Mouse (Mus musculus): Measurements from ENCODE around the gene Id1.

Gene Id1

DNA sequence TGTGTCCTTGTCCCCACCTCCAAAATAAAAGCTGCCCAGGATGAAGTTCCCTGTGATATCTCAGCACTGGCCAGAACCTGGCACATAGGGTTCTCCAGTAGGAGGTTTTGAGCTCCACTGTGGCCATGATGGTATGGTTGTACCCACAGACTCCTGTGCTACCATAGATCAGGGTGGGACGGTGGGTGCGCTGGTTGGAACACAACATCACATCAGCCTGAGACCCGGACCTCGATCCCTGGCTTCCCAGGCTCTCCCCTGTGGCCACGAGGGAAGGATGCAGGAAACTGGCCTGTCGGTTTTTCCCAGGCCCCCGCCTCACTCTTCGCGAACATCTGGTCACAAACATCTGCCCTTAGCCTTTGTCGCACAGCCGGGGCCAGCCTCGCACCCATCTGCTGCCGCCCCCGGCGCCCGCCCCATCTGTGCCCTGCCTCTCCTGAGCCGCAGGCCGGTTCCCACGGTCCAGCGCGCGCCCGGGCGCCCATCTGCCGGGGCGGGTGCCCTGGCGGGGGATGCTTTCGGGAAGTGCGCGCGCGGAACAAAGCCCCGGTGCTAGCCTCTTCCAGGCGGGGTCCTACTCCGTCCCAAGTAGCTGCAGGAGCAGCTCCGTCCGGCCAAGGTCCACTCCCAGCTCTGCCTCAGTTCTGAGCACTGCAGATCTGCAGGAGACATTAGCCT, 12.3 kb upstream of the Id1 start:
- DNase-seq (ENCODE audit: low read depth in 2 of 2, low spot score in 2 of 2): no peak

DNA sequence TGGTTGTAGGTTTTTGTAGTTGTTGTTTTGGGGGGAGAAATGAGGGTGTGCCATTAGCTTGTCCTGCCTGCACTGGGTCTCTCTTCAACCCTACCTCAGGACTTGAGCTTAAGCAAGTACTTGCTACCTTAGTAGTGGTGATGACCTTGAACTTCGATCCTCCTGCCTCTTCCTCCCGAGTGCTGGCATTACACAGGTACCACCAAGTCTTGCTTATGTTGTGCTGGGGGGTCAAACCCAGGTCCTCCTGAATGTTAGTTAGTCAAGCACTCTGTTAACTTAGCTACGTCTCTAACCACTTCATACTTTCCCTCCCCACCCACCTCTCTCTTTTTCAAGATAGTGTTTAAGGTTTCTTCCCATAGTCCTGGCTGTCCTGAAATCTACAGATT, 11.7 kb upstream of the Id1 start:
- DNase-seq (ENCODE audit: low read depth in 2 of 2, low spot score in 2 of 2): no peak

DNA sequence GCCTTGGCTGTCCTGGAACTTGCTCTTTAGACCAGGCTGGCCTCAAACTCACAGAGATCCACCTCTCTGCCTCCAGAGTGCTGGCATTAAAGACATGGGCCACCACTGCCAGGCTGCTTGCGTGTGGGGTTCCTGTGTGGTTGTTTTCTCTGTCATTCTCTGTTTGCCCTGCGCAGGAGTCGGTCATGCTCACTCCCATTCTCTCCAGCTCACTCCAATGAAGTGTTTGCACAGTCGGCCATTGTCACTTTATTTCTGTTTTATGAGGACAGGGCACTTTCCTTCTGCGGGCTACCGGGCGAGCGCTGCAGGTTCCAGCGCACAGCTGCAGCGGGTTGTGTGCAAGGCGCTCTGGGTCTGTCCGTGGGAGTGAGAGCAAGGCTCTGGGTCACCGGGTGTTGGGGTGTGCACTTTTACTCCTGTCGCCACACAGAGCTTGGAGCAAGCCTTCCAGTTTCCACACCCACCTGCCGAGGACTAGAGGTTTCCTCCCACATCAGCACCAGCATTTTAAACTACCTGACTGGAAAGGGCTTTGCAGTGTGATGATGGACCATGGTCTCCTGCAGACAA, 10.8 kb upstream of the Id1 start:
- DNase-seq (ENCODE audit: low read depth in 2 of 2, low spot score in 2 of 2): no peak

DNA sequence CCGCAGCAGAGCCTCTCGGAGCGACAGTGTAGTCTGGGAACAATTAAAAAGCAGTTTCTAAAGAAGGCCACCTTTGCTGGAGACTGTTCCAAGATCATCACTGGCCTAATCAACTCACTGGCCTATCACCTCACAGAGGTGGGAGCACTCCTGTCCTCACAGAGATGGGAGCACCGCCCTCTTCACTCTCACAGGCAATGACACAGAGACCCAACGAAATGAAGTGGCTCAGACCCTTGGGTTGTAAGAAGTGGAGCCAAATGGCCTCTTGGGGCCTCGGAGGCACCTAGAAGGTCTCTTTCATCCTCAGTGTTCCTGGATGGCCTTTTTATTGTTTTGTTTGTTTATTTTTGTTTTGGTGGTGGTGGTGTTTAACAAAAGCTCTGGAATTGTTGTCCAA, 9.8 kb upstream of the Id1 start:
- no peak for DNase-seq (ENCODE audit: low read depth in 2 of 2, low spot score in 2 of 2)

DNA sequence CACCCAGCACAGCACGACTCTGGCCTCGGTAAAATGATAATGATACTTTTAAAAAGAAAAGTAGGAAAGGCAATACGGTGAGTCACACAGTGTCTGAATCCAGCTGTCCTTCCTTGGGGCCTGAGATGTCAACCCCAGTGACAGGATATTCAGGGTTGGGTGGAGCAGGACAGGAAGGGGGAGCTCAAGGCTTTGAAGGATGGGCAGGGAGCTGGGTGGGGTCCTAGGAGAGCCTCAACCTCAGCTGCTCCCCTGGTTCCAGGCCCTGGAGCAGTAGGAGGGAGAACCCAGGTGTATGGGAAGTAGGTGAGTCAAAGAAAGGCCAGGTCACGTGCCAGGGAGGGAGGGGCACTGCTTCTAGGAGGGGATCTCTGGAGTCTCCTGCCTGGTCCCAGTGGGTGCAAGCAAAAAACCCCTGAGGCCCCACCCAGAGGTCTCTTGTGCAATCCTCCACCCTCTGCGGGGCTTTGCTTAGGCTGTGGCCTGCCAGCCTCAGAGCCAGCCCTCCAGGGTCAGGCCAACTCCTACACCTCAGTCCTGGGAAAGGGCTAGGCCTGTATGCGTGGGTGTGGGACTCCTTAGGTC, 9.2 kb upstream of the Id1 start:
- no peak for DNase-seq (ENCODE audit: low read depth in 2 of 2, low spot score in 2 of 2)

DNA sequence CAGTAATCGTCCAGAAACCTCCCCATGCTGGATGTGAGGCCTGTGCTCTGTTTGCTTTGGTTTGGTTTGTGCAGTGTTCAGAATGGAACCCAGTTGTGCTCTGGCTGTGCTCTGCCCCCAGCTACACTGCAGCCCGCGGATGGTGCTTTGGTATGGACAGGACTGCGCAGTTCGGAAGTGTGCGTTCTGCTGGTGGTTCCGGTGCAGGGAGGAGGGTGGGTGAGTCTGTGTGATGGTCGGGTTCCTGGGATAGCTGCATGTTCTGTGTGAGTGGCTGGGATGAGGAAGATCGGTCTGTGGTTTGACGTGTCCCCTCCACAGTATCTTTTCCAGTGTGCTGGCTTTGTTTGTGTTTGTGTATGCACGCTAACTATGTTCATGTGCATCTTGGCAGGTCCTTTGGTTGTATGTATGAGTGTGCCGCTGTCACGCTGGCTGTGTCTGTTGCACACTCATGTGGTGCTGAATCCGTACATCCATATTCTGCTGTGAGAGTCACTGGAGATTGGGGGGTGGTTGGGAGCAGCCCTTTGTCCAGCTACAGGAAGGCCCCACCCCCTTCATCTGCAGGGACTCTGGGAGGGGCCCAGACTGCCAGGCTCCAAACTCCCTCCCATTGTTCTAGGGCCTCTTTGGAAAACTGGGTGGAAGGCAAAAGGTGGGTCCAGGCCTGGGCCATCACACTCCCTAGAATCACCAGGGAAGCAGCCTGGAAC, 8.1 kb upstream of the Id1 start:
- no peak for DNase-seq (ENCODE audit: low read depth in 2 of 2, low spot score in 2 of 2)

DNA sequence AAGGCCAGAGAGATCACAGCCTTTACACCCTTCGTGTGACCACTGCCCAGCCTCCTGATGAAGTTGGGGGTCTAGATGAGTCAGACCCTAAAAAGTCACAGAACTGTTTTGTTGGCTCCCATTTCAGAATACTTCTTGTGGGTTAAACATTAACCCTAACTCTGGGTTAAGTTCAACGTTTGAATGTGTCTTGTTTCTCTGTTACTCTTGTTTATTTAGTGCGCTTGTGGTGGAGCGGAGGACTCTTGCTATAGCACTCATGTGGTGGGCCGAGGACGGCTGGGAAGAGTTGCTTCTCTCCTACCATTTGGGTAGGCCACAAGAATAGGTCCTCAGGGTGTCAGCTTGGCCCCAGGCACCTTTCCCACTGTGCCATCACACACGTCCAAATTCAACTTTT, 7.5 kb upstream of the Id1 start:
- no peak for DNase-seq (ENCODE audit: low read depth in 2 of 2, low spot score in 2 of 2)

DNA sequence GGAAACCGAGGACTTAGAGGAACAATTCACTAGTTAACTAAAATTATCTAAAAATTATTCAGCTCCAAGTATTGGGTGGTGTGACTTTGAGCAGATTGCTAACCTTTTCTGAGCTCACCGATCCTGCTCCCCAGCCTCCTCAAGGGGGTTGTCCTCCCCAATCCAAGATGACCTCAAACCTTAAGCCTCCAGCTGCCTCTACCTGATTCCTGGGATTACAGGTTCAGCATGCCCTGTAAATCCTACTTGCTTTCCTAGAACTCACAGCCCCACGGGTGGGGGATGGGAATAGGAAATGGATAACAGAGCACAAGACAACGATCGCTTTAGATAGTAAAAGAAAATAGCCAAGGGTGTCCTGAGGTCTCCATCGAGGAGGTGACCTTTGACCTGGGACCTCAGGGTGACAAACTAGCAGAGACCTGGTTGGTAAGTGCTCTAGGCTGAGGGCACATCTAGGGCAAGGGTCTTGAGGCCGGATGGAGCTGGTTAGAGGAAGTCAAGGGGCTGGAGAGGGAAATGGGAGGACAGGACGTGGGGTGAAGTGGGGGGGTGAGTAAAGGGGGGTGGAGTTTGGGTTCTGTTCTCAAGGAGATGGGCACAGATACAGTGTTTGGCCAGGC, 6.9 kb upstream of the Id1 start:
- DNase-seq (ENCODE audit: low read depth in 2 of 2, low spot score in 2 of 2): no peak

DNA sequence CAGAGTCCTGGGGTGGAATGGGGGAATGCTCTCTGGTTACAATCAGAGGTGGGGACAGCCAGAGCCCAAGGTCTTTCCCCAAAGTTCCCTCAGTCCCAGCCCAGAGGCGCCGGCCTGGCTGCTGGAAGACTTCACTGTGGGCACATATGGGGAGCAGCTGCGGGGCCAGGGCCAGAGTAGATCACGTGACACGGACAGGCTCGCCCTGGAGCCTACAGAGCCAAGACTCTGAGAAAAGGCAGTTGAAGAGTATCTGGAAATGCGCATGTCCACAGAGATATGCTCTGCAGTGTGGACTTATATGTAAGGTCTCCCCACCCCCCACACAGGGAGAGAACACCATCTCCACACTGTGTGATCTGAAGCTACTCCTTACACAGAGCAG, 6.4 kb upstream of the Id1 start:
- no peak for DNase-seq (ENCODE audit: low read depth in 2 of 2, low spot score in 2 of 2)

DNA sequence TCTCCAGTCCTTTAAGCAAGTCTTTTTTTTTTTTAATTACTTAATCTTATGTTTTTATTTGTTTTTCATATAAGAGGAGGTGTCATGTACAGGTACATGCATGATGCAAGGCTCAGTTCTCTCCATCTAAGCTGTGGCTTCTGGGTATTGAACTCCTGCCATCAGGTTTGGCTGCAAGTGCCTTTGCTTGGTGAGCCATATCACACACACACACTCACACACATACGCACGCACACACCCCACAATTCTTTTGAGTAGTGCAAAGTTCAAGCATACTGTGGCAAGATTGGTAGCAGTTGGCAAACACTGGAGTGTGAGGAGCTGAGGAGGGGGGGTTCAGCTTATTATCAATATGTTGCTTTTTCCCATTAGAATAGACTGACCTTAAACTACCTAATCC, 2.9 kb upstream of the Id1 start:
- DNase-seq (ENCODE audit: low read depth in 2 of 2, low spot score in 2 of 2): no peak

DNA sequence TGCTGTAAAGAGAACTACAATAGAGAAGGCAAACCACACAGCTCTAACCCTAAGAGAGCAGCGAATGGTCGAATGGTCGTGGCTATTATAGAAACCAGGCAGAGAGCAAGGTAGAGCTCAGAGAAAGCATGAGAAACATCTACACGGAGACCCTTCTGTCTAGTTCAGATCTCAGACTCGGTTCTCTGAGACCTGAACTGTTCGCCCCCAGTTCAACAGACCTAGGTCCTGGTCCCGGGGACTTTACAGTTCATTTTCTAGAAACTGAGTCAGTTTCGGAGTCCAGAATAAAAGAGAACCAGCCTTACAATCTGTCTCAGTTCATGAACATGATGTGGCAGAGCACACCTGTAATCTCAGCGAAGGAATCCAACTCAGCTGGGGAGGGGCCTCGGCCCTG, 1.6 kb upstream of the Id1 start:
- DNase-seq (ENCODE audit: low read depth in 2 of 2, low spot score in 2 of 2): no peak

DNA sequence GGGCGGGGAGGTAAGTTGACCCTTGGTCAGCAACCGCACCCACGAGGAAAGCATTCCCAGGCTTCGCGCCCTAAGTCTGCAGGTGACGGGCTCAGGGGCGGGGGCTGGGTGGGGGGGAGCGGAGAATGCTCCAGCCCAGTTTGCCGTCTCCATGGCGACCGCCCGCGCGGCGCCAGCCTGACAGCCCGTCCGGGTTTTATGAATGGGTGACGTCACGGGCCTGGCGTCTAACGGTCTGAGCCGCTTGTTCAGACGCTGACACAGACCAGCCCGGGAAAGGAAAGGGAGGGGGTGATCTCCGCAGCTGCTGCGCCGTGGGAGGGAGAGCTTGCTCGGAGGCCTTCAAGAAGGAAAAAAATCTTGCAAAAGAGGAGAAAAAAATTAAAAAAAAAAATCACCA, 1.1 kb upstream of the Id1 start:
- peak in 1 of 2 experiments; percentile 21 for DNase-seq (ENCODE audit: low read depth in 2 of 2, low spot score in 2 of 2)

DNA sequence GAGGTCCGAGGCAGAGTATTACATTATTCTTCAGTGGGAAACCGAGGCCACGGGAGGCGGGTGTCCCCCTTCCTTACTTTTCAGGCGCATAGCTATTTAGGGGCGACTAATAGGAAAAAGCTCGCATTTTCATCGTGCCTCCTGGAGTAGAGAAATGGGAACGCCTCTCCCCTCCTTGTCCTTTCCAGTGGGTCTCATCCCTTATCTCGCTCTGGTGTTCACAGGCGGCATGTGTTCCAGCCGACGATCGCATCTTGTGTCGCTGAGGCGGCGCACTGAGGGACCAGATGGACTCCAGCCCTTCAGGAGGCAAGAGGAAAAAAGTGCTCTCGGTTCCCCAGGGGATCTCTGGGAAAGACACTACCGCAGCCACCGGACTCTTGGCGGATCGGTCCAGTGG, 697 bp downstream of the Id1 start:
- no peak for DNase-seq (ENCODE audit: low read depth in 2 of 2, low spot score in 2 of 2)

DNA sequence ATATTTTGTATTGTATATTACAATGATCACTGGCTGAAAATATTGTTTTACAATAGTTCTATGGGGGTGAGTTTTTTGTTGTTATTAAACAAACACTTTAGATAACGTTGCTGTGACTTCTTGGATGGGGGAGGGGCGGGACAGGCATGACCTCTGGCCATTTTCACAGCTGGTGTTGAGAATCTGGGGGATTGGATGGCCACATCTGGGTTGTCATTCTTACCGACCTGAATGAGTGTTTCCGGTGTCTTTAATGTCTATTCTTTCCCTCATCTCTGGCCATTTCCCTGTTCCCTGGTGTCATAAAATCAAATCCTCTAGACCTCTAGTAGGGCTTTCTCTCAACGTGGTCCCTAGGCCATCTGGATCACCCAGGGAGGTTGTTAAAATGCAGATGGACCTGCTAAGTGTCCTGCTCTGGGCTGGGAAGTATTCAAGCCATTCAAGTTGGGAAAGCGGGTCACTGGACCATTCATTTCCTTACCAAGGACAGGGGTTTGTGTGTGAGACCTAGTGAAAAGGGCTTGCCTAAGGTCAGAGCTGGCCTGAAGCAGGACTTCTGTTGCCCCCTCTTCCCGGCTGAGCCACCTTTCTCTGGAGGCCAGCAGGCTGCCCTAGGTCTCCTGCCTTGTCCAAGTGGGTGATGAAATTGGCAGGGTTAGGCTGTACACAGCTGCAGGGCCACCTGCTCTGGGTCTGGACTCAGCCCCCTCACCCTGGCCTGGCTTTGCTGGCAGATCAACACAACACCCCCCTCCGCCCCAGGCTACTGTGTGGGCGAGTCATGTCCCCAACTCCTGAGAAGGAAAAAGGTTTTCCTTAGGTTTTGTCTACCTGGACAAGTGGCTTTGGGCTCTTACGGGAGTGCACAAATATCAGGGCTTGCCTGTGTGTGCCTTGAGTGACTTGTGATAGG, 1.5 kb downstream of the Id1 start:
- DNase-seq (ENCODE audit: low read depth in 2 of 2, low spot score in 2 of 2): no peak

DNA sequence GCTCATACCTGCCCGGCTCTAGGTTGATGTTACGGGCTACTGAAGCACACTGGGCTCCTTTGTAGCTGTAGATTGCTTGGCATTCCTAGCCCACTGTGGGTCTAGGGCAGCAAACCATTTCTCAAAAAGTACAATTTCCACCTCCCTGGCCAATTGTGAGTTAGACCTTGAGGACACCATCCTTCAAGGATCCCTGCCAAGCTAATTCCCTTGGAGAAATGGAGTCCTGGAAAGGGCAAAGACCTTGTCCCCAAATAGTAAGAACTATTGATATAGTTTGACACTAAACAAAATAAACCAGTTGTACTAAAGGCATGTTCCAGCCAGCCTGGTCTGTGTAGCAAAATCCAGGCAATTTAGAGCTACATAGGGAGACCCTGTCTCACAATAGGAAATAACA, 2.3 kb downstream of the Id1 start:
- no peak for DNase-seq (ENCODE audit: low read depth in 2 of 2, low spot score in 2 of 2)

DNA sequence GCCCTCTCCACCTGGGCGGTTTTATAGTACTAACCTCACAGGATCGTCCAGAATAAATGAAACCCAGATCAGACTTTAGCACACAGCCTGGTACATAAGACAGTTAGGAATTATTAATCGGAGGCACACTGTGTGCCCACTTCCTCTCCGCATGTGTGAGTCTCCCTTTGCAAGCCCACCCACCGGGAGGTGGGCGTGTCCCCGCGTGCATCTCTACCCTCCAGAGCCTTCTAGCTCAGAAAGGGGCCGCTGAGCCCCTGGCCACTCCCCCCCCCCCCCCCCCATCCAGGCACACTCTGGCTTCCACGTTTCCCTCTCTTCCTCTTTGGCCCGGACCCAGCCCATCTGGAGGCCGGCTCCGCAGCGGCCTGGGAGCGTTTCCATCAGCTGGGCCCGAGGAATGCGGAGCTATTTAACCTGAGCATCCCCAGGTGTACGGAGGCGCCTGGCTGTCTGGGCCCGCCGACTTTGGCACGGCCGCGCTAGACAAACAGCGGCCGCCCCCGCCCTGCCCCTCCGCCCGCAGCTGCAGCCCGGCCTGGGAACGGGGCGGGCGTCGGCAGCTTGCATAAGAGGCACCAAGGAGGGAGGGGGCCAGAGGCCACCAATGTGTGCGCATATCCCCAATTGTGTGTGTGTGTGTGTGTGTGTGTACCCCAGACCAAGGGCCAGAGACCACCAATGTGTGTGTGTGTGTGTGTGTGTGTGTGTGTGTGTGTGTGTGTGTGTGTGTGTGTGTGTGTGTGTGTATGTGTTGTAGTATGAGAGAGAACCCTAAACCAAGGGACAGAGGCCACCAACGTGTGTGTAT, 3.2 kb downstream of the Id1 start:
- DNase-seq (ENCODE audit: low read depth in 2 of 2, low spot score in 2 of 2): no peak

DNA sequence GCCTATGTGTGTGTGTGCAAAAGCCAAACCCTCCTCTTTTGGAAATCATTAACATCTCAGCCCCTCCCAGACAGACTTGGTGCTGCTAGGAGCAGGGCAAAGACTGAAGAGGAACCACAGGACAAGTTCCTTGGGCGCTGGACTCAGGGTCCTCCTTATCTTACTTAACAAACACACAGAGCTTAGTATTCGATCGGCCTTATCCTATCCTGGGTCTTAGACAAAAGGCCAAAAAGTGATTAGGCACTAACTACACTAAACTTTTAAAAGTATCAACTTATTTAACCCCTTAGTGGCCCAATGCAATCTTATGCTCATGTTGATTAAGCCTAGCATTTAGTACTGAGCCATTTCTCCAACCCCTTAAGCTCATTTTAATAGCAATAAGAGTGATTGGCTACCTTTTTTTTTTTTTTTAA, 3.8 kb downstream of the Id1 start:
- DNase-seq (ENCODE audit: low read depth in 2 of 2, low spot score in 2 of 2): no peak

DNA sequence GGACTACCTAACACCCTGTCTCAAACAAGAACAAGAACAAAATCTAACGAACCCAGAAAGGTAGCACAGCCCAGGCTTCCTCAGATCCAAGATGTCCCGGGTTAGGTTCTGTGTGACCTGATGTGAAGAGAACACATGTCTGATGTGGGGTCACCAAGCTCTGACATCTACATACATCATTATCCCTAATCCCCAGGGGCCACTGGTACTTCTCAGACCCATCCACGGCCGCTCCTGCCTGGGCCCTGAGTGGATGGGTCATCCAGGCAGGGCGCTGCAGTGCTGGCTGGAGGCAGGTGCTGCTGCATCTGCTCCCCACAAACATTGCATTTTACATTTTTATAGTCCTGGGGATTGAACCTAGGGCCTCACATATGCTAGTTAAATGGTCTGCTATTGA, 4.4 kb downstream of the Id1 start:
- no peak for DNase-seq (ENCODE audit: low read depth in 2 of 2, low spot score in 2 of 2)

DNA sequence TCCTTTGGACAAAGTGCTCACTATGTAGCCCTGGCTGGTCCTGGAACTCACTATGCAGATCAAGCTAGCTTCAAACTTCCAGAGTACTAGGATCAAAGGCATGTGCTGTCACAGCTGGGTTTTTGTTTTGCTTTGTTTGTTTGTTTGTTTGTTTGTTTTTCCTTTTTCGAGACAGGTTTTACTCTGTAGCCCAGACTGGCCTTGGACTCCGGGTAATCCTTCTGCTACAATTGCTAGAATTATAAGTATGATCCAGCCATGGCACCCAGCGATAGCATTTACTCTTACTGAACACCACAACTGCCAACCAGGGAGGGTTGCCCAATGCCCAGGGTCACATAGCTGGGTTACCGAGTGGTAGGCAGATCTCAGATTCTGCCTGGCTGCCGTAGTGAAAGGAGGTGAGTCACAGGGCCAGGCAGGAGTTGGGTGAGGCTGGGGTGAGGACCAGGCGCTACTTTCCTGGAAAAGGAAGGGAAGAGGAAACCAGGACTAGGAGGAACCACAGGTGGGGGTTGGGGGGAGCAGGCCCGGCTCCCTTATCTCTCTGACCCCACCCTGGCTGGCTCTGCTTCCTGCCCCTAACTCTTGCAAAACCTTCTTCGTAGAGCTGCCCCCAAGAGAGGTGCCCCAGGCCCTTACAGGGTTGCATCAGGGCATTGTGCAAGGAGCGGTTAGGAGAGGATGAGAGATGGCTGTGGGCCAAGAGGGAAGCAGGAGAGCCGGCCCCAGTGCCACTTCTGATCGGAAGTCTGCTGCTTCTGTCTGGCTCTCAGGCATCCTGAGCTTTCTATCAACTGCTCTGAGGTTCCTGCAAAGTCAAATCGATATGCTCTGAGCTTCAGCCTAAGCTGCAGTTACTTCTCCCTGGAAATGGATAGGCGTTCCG, 5.3 kb downstream of the Id1 start:
- DNase-seq (ENCODE audit: low read depth in 2 of 2, low spot score in 2 of 2): no peak
